Mouse (Mus musculus) myocyte (in vitro differentiated cells): Measurements from ENCODE around the gene Mrps7.

Source experiments
- CEBPB ChIP-seq: IDR thresholded peaks from 2 replicates; pipeline ENCODE4 v1.6.1; 2011; ENCODE audit warnings: mild to moderate bottlenecking, moderate library complexity; ENCODE audit not compliant: poor library complexity, insufficient read depth, severe bottlenecking
- E2F4 ChIP-seq: IDR thresholded peaks from one replicate; pipeline ENCODE4 v1.6.1; 2011; ENCODE audit warnings: mild to moderate bottlenecking, control low read depth, moderate library complexity; ENCODE audit not compliant: insufficient read depth
- MAX ChIP-seq: IDR thresholded peaks from one replicate; pipeline ENCODE4 v1.6.1; 2011; ENCODE audit warnings: low read depth, mild to moderate bottlenecking, control low read depth
- MYOG ChIP-seq, 3 experiments: IDR thresholded peaks; one replicate each; pipeline ENCODE4 v1.6.1; 2011; ENCODE audit warnings: control low read depth in 2 of 3, low read depth in 2 of 3, mild to moderate bottlenecking in 2 of 3; ENCODE audit not compliant: insufficient read length in 2 of 3, control insufficient read depth in 1 of 3, insufficient read depth in 1 of 3
- POLR2A ChIP-seq: IDR thresholded peaks from one replicate; pipeline ENCODE4 v1.6.1; 2011; ENCODE audit warnings: low read depth, mild to moderate bottlenecking, control low read depth, moderate library complexity; ENCODE audit not compliant: insufficient read length
- REST ChIP-seq: IDR thresholded peaks from one replicate; pipeline ENCODE4 v1.6.1; 2011; ENCODE audit warnings: mild to moderate bottlenecking, control low read depth, moderate library complexity; ENCODE audit not compliant: insufficient read depth, insufficient read length
- TCF12 ChIP-seq: IDR thresholded peaks from one replicate; pipeline ENCODE4 v1.6.1; 2011; ENCODE audit warnings: mild to moderate bottlenecking, control low read depth; ENCODE audit not compliant: poor library complexity, insufficient read depth, severe bottlenecking

- TF ChIP-seq REST (no peak), MAX (no peak), TCF12 (no peak), POLR2A (no peak), CEBPB (no peak), MYOG (IDR thresholded peaks at IDR 0.05; ENCODE audit: control insufficient read depth in 1 of 3, insufficient read depth in 1 of 3, insufficient read length in 2 of 3, low read depth in 2 of 3) (no peak), E2F4 (no peak)
These were observed 15.7 kb upstream of the Mrps7 start for GRCm38 (mm10) chr11:115587984-115588383.
